Mouse (Mus musculus) olfactory bulb, adult 2 months (tissue): ENCODE measurements around the gene Nup160. TPM values are rescaled to one million over a fixed set of nuclear protein-coding genes. Genes with fewer than 3 reads are reported as not detected.

Experiments
- H3K27ac ChIP-seq: fragments of 200-500 bp; 2 replicates; pipeline ENCODE4 v1.5.1; 2012; ENCODE audit warnings: low read depth, low read length; ENCODE audit not compliant: insufficient read depth
- H3K4me1 ChIP-seq: fragments of 200-500 bp; 2 replicates; pipeline ENCODE4 v1.6.1; 2012; ENCODE audit warnings: low read length; ENCODE audit not compliant: control insufficient read depth, insufficient read depth
- H3K4me3 ChIP-seq: fragments of 200-500 bp; 2 replicates; pipeline ENCODE4 v1.5.1; 2012; ENCODE audit warnings: mild to moderate bottlenecking, low read depth, low read length, moderate library complexity; ENCODE audit not compliant: insufficient read depth
- CTCF ChIP-seq: fragments of 200-500 bp; IDR thresholded peaks from 2 replicates; pipeline ENCODE4 v1.5.1; 2012; ENCODE audit warnings: low read depth, mild to moderate bottlenecking, low read length, moderate library complexity; ENCODE audit not compliant: insufficient read depth
- POLR2A ChIP-seq: fragments of 200-500 bp; IDR thresholded peaks from 2 replicates; pipeline ENCODE4 v1.6.1; 2012; ENCODE audit warnings: mild to moderate bottlenecking, low read depth, low read length, moderate library complexity; ENCODE audit not compliant: insufficient read depth
- WGBS: fragments of 180-500 bp; shearing (Covaris S2); methylation state at CpG from one replicate; pipeline ENCODE4 v1.1.7; 2018; 5-methylcytosine and 5-hydroxymethylcytosine counted together
- polyA plus RNA-seq: library from polyadenylated mRNA; stranded (reverse); fragments of >200 nt; gene quantifications from 2 replicates; pipeline ENCODE4 v1.2.4, GENCODE M21; 2012; ENCODE audit warnings: low replicate concordance; ENCODE audit not compliant: missing spikeins, insufficient read depth, insufficient read length

Nup160 gene
- not detected in 2 replicates for polyA plus RNA-seq

DNA sequence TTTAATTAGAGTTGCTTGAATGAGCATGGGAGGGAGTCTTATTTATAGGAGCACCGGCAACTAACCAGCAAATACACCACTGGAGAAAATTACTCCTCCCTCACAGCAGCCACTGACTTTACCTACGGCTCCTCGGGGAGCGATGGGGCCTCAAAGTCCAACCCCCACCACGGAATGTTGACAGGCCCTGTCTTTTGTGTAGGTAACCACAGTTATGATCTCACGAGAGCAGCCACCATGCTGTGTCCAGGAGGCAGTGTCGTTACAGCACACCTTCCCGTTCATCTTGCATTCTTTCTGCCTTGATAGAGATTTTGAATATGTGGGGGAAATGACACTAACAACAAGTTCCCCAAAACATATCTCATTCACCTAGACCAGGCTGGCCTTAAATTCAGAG lies at the start of gene Nup160:
Gene Nup160 (plus strand): TSS at position 209 of the 400 bp plus-strand sequence.
- no peak within 1 kb of the TSS for H3K4me3 ChIP-seq

GRCm38 (mm10) chr2:90628261-90628660 lies 48.8 kb upstream of the Nup160 start:
- Histone ChIP-seq H3K27ac (no peak overlapping the region), H3K4me1 (0 out of 2 replicates have a peak, but pooled peaks cover 2% of the 10 kb centered on the region), H3K4me3 (no peak overlapping the region)
- 93% methylated on average over 5 of the region's 5 CpGs for WGBS
- no peak for TF ChIP-seq POLR2A
- TF ChIP-seq CTCF: no peak

More for the DNA sequence above, at the start of gene Nup160:
- WGBS: 66% methylated on average over 8 of the region's 8 CpGs
- no peak within 1 kb of the TSS for H3K27ac ChIP-seq
- TF ChIP-seq POLR2A (no peak), CTCF (no peak)
- no peaks in the 10 kb centered on the region for H3K4me1 ChIP-seq

DNA sequence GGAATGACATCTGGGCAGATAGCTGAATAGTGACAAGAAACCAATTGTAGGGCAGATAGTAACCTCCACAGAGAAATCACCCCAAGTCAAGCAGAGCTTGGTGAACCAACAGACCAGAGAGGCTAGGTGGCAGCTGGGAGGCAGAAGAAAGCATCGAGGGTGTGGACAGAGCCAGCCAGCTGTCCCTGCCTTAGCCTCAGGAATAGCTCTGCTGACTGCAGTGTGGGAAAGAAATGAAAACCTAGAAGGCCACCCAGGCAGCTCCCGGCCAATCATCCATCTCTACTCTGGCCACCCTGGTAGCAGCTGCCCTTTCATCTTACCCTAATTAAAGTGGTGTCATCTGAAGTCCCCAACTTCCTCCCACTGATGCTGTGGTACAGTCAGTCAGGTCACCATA lies 47.5 kb upstream of the Nup160 start:
- Histone ChIP-seq H3K4me1 (no peaks in the 10 kb centered on the region), H3K4me3 (no peak overlapping the region), H3K27ac (no peak overlapping the region)
- TF ChIP-seq POLR2A (no peak), CTCF (no peak)
- 63% methylated on average over 2 of the region's 2 CpGs for WGBS

DNA sequence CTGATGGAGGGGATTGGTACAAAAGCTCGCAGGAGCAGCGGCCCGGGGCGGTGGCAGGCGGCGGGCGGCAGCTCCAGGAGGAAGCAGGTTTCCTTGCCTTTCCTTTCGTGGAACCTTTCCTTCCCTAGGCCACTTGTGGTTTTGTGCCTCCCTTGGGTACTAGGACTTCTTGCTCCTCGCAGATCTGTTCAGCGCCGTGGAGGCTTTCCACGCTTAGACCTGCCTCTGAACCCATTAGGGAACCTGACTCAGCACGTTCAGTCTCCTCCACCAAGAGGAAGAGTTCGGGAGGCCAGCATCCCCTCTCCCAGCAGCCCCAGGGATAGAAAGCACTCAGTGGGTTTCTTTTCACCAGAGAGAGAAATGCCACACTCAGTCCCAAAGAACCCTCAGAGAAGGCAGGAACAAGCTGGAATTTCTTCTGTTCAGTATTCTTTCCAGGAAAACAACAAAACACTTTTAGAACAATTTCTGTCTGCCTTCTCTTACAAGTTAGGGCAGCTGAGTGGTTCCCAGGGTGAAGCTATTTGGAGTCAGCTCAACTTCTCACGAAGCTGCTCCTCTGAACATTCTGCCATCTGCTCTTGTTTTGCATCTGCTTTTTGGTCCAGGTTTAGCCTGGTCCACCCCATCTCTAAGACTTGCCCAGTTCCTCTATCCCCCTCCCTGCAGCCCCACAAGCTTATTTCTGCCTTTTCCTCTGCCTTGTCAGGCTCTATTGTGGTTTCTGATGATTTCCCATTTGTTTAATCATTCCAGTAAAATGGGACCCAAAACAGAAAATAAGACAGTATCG lies 44.9 kb upstream of the Nup160 start:
- TF ChIP-seq CTCF: no peak
- TF ChIP-seq POLR2A: no peak
- Histone ChIP-seq H3K4me1 (no peaks in the 10 kb centered on the region), H3K27ac (no peak overlapping the region), H3K4me3 (no peak overlapping the region)
- WGBS: 70% methylated on average over 16 of the region's 16 CpGs

DNA sequence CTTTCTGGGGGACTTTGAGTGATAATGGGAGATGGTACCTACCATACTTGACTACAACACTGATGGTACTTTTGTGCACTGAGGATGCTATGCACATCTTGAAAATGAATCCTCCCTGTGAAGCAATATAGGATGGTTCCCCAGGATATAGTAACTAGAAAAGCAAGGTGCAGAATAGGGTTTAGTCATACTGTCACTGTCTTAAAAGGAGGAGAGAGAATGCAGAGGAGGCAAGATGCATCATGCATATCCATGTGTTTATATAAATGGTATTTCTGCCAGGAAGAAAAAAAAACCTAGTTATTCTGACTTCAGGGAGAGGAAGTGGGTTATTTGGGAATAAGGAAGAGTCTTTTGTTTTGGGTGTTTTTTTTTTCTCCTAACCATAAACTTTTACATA lies 42.3 kb upstream of the Nup160 start:
- TF ChIP-seq CTCF (no peak), POLR2A (no peak)
- H3K4me3 ChIP-seq: no peak overlapping the region
- H3K27ac ChIP-seq: no peak overlapping the region
- no peaks in the 10 kb centered on the region for H3K4me1 ChIP-seq

GRCm38 (mm10) chr2:90635085-90635723 lies 41.8 kb upstream of the Nup160 start:
- no peak for TF ChIP-seq CTCF
- TF ChIP-seq POLR2A: no peak
- H3K27ac ChIP-seq: no peak overlapping the region

GRCm38 (mm10) chr2:90636853-90637252 lies 40.2 kb upstream of the Nup160 start:
- 88% methylated on average over 7 of the region's 7 CpGs for WGBS
- no peak overlapping the region for H3K27ac ChIP-seq
- no peak overlapping the region for H3K4me3 ChIP-seq
- H3K4me1 ChIP-seq: no peaks in the 10 kb centered on the region
- no peak for TF ChIP-seq CTCF

More at GRCm38 (mm10) chr2:90635085-90635723, 41.8 kb upstream of the Nup160 start:
- Histone ChIP-seq H3K4me3 (no peak overlapping the region), H3K4me1 (no peaks in the 10 kb centered on the region)
- 70% methylated on average over 7 of the region's 7 CpGs for WGBS

DNA sequence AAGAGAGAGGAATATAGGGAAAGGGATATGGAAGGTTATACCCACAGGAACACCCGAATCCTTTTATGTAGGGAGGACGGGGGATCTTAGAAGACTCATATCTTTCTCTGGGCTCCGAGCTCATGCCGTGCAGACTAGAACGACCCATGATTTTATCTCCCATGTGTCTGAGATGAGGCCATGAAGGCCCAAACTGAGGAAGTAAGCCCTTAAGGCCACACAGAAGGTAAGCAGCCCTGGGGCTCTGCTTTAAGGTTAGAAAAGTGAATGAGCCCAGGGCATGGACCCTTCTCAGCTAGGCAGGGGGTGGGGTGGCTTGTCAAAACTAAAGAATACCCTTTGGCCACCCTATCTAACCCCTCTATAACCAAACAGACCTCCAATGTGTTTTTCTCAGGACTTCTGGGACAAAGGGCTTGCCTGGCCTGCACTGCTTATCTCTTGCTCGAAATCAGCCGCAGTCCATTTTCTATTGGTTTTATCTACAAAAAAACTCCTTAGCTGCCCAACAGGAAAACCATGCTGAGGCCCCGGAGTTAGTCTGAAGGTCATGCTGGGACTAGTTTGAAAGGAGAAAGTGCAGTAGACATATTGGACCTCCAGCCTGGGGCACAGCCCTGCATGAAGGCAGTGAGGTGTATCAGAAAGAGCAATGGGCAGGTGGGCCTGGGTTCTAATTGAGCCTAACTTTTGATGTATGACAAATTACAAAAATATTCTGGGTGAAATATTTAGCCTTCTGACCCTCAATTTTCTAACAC lies 37.8 kb upstream of the Nup160 start:
- no peak overlapping the region for H3K4me3 ChIP-seq
- WGBS: 90% methylated on average over 8 of the region's 8 CpGs

More for the DNA sequence above, 37.8 kb upstream of the Nup160 start:
- Histone ChIP-seq H3K27ac (no peak overlapping the region), H3K4me1 (no peaks in the 10 kb centered on the region)
- TF ChIP-seq POLR2A (no peak), CTCF (no peak)
